Mouse (Mus musculus) layer of hippocampus, postnatal 36 days (tissue): ENCODE results near the gene Mpig6b. TPM values are rescaled to one million over a fixed set of nuclear protein-coding genes. Genes with fewer than 3 reads are reported as not detected.

ENCODE experiments used
- DNase-seq, 2 experiments: peaks; one replicate each; pipeline ENCODE4 v3.0.0; 2022
- total RNA-seq, 2 experiments: library from RNA; stranded (reverse); gene quantifications; 2 replicates each; pipeline ENCODE4 v1.2.3; 2021

Gene Mpig6b
- total RNA-seq, 2 experiments from 2014 or later, result not detected

DNA sequence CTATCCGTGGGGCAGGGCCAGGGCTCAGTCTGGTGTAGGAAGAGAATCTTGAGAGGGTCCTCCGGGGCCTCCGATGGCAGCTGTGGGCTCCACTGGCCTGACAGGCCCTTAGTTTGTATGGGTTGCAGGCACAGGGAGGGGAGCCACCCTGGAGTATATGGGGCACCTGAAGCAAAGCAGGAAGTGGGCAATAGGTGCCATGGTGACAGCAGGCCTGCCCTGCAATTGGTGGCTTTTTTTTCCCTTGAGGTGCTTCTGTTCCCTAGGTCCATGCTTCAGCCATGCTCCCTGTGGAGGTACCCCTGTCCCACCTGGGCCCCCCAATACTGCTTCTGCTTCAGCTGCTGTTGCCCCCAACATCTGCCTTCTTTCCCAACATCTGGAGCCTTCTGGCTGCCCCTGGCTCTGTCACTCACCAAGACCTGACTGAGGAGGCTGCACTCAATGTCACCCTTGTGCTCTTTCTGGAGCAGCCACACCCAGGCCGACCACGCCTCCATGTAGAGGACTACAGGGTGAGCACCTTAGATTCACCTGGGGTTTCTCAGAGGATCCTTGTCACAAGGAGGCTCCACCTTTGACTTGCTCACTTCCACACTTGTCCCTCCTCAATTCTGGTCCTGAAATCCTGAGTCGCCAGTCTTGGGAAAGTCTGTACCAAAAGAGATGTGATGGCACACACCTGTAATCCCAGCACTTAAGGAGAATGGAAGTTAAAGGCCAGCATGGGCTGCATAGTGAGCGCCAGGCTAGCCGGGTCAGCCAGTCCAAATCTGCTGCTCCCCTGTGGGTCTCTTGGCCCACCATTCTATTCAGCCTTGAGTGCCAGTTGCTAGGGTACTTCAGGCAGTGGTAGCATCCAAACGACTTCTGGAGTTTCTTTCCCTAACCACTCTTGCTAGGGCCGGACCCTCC lies 48.9 kb downstream of the Mpig6b start:
- DNase-seq, result no peak

DNA sequence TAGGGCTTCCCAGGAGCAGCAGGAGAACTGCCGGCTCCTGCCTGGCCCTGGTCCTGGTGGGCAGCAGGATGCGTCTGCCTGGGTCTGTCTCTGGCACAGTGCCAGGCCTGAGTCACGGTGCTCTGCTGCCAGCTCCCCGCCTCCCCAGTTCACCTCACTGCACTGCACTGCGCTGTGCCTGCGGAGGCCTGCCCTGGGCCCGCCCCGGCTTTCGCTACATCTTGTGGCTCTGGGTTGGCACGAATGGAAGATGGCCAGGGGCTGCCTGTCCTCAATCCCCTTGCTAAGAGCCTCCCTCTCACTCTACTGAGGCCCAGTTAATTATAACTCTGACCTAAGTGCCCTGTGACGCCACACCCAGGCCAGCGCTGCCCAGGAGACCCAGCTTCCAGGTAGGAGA lies 49.6 kb downstream of the Mpig6b start, which contains the start of gene Vwa7:
Gene Vwa7, plus strand, starts transcription at position 204 of the 400 bp plus-strand sequence.
- no peak for DNase-seq

DNA sequence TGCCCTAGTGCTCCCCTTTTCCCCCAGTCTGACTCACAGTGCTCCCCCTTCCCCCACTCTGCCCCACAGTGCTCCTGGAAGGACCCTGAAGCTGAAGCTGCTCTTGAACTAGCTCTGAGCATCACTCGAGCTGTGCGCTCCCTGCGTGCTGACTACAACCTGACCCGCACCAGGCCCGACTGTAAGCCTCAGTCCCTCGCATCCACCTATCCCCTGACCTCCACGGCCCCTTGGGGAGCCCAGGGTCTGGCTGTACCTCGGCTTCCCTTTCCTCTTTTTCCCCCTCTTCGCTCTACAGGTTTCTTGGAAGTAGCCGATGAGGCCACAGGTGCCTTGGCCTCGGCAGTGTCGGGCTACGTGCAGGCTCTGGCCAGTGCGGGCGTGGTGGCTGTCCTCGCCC lies 50.7 kb downstream of the Mpig6b start:
- no peak for DNase-seq

DNA sequence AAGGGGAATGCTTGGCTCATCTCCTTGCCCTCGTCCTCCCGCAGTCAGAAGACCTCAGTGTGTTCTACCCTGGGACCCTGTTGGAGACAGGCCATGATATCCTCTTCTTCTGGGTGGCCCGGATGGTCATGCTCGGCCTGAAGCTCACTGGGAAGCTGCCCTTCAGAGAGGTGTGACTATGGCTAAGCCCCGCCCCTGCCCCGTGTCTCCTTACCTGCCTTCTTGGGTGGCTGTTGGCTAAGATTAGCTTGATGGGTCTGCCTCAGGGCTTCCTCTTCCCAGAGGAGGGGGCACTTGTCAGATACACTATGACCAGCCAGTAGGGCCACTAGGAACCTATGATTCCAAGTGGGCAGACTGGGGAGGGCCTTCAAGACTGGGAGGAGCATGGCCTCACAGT lies 52.8 kb downstream of the Mpig6b start:
- DNase-seq, result no peak

Other genes with a start within 250 kb of the Mpig6b start
- 10 to 100 TPM; 54.9 to 61.0 TPM for gene Stk19, start 229.2 kb downstream of the Mpig6b start, total RNA-seq
- 10 to 100 TPM; 37.1 to 43.9 TPM for gene Dxo, start 229.2 kb downstream of the Mpig6b start, total RNA-seq
- 10 to 100 TPM; 69.5 to 72.4 TPM for gene Skiv2l, start 216.0 kb downstream of the Mpig6b start, total RNA-seq
- gene Nelfe, start 215.8 kb downstream of the Mpig6b start, total RNA-seq, result 10 to 100 TPM; 29.2 to 32.1 TPM
- under 1 TPM in 1 of 2 experiments, not detected in 1; 0.23 TPM for gene Cfb, start 203.7 kb downstream of the Mpig6b start, total RNA-seq
- 1 to 10 TPM; 6.9 to 8.0 TPM for gene Zbtb12, start 186.7 kb downstream of the Mpig6b start, total RNA-seq
- not detected for gene Gm20547, start 184.1 kb downstream of the Mpig6b start, total RNA-seq
- 1 to 10 TPM in 1 of 2 experiments, under 1 TPM in 1; 0.22 to 2.0 TPM for gene C2, start 167.9 kb downstream of the Mpig6b start, total RNA-seq
- gene Ehmt2, start 167.7 kb downstream of the Mpig6b start, total RNA-seq, result 100 to 1,000 TPM; 175 to 182 TPM
- gene Slc44a4, start 151.7 kb downstream of the Mpig6b start, total RNA-seq, result under 1 TPM in 1 of 2 experiments, not detected in 1; 0.28 TPM
- 10 to 100 TPM; 37.6 to 41.2 TPM for gene Neu1, start 134.9 kb downstream of the Mpig6b start, total RNA-seq
- gene Hspa1b, start 106.9 kb downstream of the Mpig6b start, total RNA-seq, result 10 to 100 TPM; 28.0 to 35.6 TPM
- not detected for gene Gm20481, start 96.3 kb downstream of the Mpig6b start, total RNA-seq
- 10 to 100 TPM; 19.1 to 26.6 TPM for gene Hspa1a, start 94.0 kb downstream of the Mpig6b start, total RNA-seq
- gene Hspa1l, start 93.5 kb downstream of the Mpig6b start, total RNA-seq, result under 1 TPM; 0.42 to 0.48 TPM
- 10 to 100 TPM; 17.3 to 19.1 TPM for gene Lsm2, start 84.3 kb downstream of the Mpig6b start, total RNA-seq
- 10 to 100 TPM; 45.1 to 50.1 TPM for gene Vars, start 65.2 kb downstream of the Mpig6b start, total RNA-seq
- gene Vwa7, start 49.6 kb downstream of the Mpig6b start, total RNA-seq, result under 1 TPM; 0.22 to 0.33 TPM
- under 1 TPM; 0.62 to 0.94 TPM for gene Sapcd1, start 38.2 kb downstream of the Mpig6b start, total RNA-seq
- gene Msh5, start 19.4 kb downstream of the Mpig6b start, total RNA-seq, result under 1 TPM; 0.62 to 0.73 TPM
- 10 to 100 TPM in 1 of 2 experiments, 1 to 10 TPM in 1; 6.7 to 11.5 TPM for gene Clic1, start 16.2 kb downstream of the Mpig6b start, total RNA-seq
- gene Ddah2, start 7.1 kb downstream of the Mpig6b start, total RNA-seq, result 10 to 100 TPM; 16.0 to 18.0 TPM
- not detected for gene Ly6g6c, start 796 bp downstream of the Mpig6b start, total RNA-seq
- gene Ly6g6e, start 10.7 kb upstream of the Mpig6b start, total RNA-seq, result 1 to 10 TPM; 3.6 to 5.4 TPM
- gene Ly6g6d, start 11.9 kb upstream of the Mpig6b start, total RNA-seq, result 1 to 10 TPM in 1 of 2 experiments, under 1 TPM in 1; 0.99 to 2.1 TPM
- gene Ly6g6f, start 19.4 kb upstream of the Mpig6b start, total RNA-seq, result not detected
- gene Abhd16a, start 23.1 kb upstream of the Mpig6b start, total RNA-seq, result 100 to 1,000 TPM; 101 to 102 TPM
- gene Ly6g5c, start 42.1 kb upstream of the Mpig6b start, total RNA-seq, result not detected
- under 1 TPM in 1 of 2 experiments, not detected in 1; 0.70 TPM for gene Ly6g5b, start 49.2 kb upstream of the Mpig6b start, total RNA-seq
- 10 to 100 TPM; 13.0 to 15.2 TPM for gene Gpank1, start 55.3 kb upstream of the Mpig6b start, total RNA-seq
- 100 to 1,000 TPM; 169 to 176 TPM for gene Csnk2b, start 55.9 kb upstream of the Mpig6b start, total RNA-seq
- 10 to 100 TPM; 25.6 to 29.3 TPM for gene D17H6S53E, start 60.2 kb upstream of the Mpig6b start, total RNA-seq
- not detected for gene Apom, start 65.9 kb upstream of the Mpig6b start, total RNA-seq
- 100 to 1,000 TPM; 304 to 319 TPM for gene Bag6, start 69.0 kb upstream of the Mpig6b start, total RNA-seq
- gene Prrc2a, start 98.7 kb upstream of the Mpig6b start, total RNA-seq, result 100 to 1,000 TPM; 315 to 340 TPM
- gene Aif1, start 109.9 kb upstream of the Mpig6b start, total RNA-seq, result 10 to 100 TPM; 10.1 to 10.9 TPM
- 1 to 10 TPM; 7.1 to 7.7 TPM for gene Lst1, start 122.3 kb upstream of the Mpig6b start, total RNA-seq
- gene Ltb, start 128.3 kb upstream of the Mpig6b start, total RNA-seq, result under 1 TPM in 1 of 2 experiments, not detected in 1; 0.30 TPM
- not detected for gene Tnf, start 135.8 kb upstream of the Mpig6b start, total RNA-seq
- gene Lta, start 139.2 kb upstream of the Mpig6b start, total RNA-seq, result under 1 TPM; 0.28 to 0.42 TPM
- not detected for gene Gm16181, start 154.7 kb upstream of the Mpig6b start, total RNA-seq
- 100 to 1,000 TPM; 602 to 647 TPM for gene Atp6v1g2, start 167.5 kb upstream of the Mpig6b start, total RNA-seq
- gene Nfkbil1, start 169.6 kb upstream of the Mpig6b start, total RNA-seq, result 10 to 100 TPM; 13.3 to 13.6 TPM
- 100 to 1,000 TPM; 220 to 232 TPM for gene Ddx39b, start 175.6 kb upstream of the Mpig6b start, total RNA-seq
- gene H2-D1, start 196.5 kb upstream of the Mpig6b start, total RNA-seq, result 10 to 100 TPM; 13.4 to 18.0 TPM